Mouse (Mus musculus): ENCODE results near the gene Dgkq.

DNA sequence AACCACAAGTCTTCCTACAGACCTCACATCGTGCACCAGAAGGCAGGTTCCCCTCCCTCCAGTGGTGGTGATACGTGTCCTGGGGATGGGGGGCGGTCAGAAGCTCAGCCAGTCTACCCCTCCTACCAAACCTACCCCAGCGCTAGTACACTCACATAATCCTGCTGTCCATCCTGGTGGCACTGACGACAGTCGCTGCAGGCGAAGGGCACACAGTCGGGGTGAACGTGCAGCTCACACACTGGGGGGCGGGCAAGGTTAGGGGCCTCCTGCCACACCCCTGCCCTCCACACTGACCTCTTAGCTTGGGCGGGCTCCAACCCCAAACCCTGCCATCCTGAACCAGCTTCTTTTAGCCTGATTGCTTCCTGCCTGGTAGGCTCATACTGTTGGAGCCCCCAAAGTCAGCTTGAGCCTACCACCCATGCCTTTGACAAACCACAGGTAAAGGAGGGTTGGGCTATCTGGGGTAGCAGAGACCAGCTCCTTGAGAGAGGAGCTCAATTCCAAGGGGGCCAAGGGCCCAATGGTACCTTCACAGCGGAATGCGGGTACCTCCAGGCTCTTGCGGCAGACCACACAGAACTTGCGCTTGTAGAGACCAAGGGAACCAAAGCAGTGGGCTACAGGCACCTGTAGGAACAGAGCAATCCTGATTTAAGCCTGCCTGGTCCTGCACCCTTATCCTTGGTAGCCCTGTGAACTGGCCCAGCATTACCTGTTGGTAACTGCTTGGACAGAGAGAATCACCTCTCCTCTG lies 13.4 kb downstream of the Dgkq start:
- TF ChIP-seq POLR2A (IDR thresholded peaks at IDR 0.05; ENCODE audit: borderline replicate concordance, low read depth, low read length) (no peak), CTCF (IDR thresholded peaks at IDR 0.05; ENCODE audit: low read depth, low read length) (no peak)

Data from bone marrow macrophage, adult 2 months (primary cell).